Mouse (Mus musculus) erythroblast, embryonic 14.5 days (primary cell): Measurements from ENCODE around the gene BC052040.

ENCODE experiments used
- GATA1 ChIP-seq: IDR thresholded peaks from 2 replicates; pipeline ENCODE4 v1.6.1; 2012; ENCODE audit warnings: low read length, inconsistent platforms, mixed read lengths
- TAL1 ChIP-seq: IDR thresholded peaks from 3 replicates; pipeline ENCODE4 v1.6.1; 2012; ENCODE audit warnings: low read length, inconsistent platforms, mixed read lengths

DNA sequence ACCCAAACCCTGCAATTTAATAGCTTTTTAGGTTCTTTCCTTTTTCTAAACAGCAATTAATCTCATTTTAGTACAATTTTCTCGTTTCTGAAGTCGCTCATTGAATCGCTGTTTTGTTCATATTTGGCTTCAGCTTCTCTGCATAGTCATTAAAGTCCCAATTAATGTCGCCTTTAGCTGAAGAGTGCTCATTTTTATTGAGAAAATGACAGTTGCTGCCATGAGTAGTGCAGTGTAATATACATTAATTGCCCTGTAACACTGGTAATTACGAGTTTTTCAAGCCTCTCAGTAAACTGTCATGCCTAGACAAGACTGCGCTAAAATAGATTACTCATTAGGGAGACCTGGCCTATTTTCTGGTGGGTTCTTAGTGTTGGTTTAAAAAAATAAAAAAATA is 144.0 kb downstream of the BC052040 start:
- TF ChIP-seq GATA1 = no peak
- no peak for TF ChIP-seq TAL1
